Mouse (Mus musculus) stomach, embryonic 14.5 days (tissue): Measurements from ENCODE around the gene Cd47. TPM values are rescaled to one million over a fixed set of nuclear protein-coding genes. Genes with fewer than 3 reads are reported as not detected.

Source experiments
- ATAC-seq: fragments of 200-750 bp; cut with Nextera tagmentation; 2 replicates; pipeline ENCODE4 v1.8.0; 2017; ENCODE audit warnings: low read depth, moderate TSS enrichment; ENCODE audit not compliant: insufficient number of reproducible peaks, insufficient read depth, low FRiP score
- H3K27ac ChIP-seq: fragments of 300-500 bp; sonication (generic); 2 replicates; pipeline ENCODE4 v1.5.1; 2014; ENCODE audit warnings: mild to moderate bottlenecking, low read length, moderate library complexity, mixed read lengths
- H3K27me3 ChIP-seq: fragments of 300-500 bp; sonication (generic); 2 replicates; pipeline ENCODE4 v1.6.1; 2014; ENCODE audit warnings: low read length, control low read depth, mixed read lengths; ENCODE audit not compliant: control insufficient read depth, insufficient read depth
- H3K36me3 ChIP-seq: fragments of 300-500 bp; sonication (generic); 2 replicates; pipeline ENCODE4 v1.6.1; 2014; ENCODE audit warnings: mild to moderate bottlenecking, control low read depth, low read length, moderate library complexity, mixed read lengths; ENCODE audit not compliant: control insufficient read depth, insufficient read depth
- H3K4me1 ChIP-seq: fragments of 300-500 bp; sonication (generic); 2 replicates; pipeline ENCODE4 v1.6.1; 2014; ENCODE audit warnings: low read length, control low read depth, mixed read lengths; ENCODE audit not compliant: control insufficient read depth, insufficient read depth
- H3K4me2 ChIP-seq: fragments of 300-500 bp; sonication (generic); replicated peaks from 2 replicates; pipeline ENCODE4 v1.6.1; 2014; ENCODE audit warnings: low read depth, low read length, control low read depth
- H3K4me3 ChIP-seq: fragments of 300-500 bp; sonication (generic); 2 replicates; pipeline ENCODE4 v1.5.1; 2014; ENCODE audit warnings: low read depth, low read length, control low read depth
- H3K9ac ChIP-seq: fragments of 300-500 bp; sonication (generic); replicated peaks from 2 replicates; pipeline ENCODE4 v1.6.1; 2014; ENCODE audit warnings: low read depth, mild to moderate bottlenecking, control low read depth, low read length, moderate library complexity, mixed read lengths
- H3K9me3 ChIP-seq: fragments of 300-500 bp; sonication (generic); 2 replicates; pipeline ENCODE4 v1.6.1; 2016; ENCODE audit warnings: low read depth, low read length, control low read depth; ENCODE audit not compliant: control insufficient read depth
- WGBS: fragments of 180-500 bp; shearing (Covaris S2); extraction: QIAGEN DNeasy Blood & Tissue Kit; methylation state at CpG from one replicate; pipeline ENCODE4 v1.1.7; 2014; 5-methylcytosine and 5-hydroxymethylcytosine counted together
- polyA plus RNA-seq: library from polyadenylated mRNA; unstranded; fragments of >200 nt; fragmentation: Nextera tagmentation; extraction: Ambion mirVana; gene quantifications from 2 replicates; pipeline ENCODE4 v1.2.1, GENCODE M21; 2014

Gene Cd47
- 66.8 and 79.1 TPM in 2 replicates for polyA plus RNA-seq

GRCm38 (mm10) chr16:49799597-49800561 lies at the start of gene Cd47:
Cd47 (plus strand) TSS chr16:49800533.
- Histone ChIP-seq H3K4me2 (no peak within 1 kb of the TSS), H3K9me3 (no peaks in the 10 kb centered on the region), H3K27ac (no peak within 1 kb of the TSS), H3K27me3 (no peaks in the 10 kb centered on the region), H3K9ac (no peak within 1 kb of the TSS), H3K4me1 (no peaks in the 10 kb centered on the region), H3K4me3 (no peak within 1 kb of the TSS), H3K36me3 (no peaks in the 10 kb centered on the region)
- ATAC-seq = peak; percentile 81; the same call in 1 of the 2 replicates
- WGBS = 80% methylated on average over 10 of the region's 10 CpGs

DNA sequence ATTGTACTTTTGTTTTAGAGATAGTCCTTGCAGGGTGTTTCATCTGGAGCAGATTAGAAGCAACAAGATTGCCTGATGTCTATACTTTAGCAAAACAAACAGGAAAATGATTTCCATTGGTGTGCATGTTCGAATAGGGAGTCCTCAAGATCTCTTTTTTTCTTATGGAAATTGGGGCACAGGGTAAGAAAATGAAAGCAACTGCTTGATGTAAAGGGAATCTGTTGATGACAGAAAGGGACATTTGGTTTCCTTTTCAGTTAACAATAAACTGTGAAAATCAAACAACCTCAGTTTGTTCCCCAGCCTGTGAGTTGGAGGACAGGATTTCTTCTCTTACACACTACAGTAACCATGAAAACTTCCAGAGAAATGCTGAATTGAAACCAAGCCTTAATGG lies 47.4 kb upstream of the Cd47 start:
- Histone ChIP-seq H3K27me3 (no peaks in the 10 kb centered on the region), H3K4me2 (no peak overlapping the region), H3K4me1 (no peaks in the 10 kb centered on the region), H3K36me3 (no peaks in the 10 kb centered on the region), H3K27ac (no peak overlapping the region), H3K4me3 (no peak overlapping the region), H3K9me3 (no peaks in the 10 kb centered on the region), H3K9ac (no peak overlapping the region)
- 77% methylated on average over 1 of the region's 1 CpGs for WGBS
- no peak for ATAC-seq

DNA sequence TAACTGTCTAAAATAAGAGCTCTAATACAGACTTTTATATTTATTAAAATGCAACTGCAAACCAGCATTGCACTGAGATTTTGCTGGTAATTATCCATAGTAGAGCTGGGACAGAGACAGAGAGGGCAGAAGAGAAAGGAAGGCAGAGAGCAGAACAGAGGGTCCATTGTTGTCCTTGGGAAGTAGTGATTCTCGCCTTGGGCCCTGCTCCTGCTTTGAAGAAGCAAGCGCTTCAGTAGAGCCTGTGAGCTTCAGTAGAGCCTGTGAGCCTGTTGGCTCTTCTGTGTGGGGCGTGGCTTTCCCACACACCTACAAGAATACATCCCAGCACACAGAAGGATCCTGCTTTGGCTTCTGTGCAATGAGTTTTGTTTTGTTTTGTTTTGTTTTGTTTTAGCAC lies 47.0 kb upstream of the Cd47 start:
- no peaks in the 10 kb centered on the region for H3K27me3 ChIP-seq
- H3K36me3 ChIP-seq = no peaks in the 10 kb centered on the region
- no peaks in the 10 kb centered on the region for H3K9me3 ChIP-seq
- no peak overlapping the region for H3K4me3 ChIP-seq
- H3K4me1 ChIP-seq = no peaks in the 10 kb centered on the region
- H3K9ac ChIP-seq = no peak overlapping the region
- no peak overlapping the region for H3K27ac ChIP-seq
- ATAC-seq = 0 out of 2 replicates have a peak, but pooled peaks have one; percentile 49
- H3K4me2 ChIP-seq = no peak overlapping the region
- 66% methylated on average over 3 of the region's 3 CpGs for WGBS

DNA sequence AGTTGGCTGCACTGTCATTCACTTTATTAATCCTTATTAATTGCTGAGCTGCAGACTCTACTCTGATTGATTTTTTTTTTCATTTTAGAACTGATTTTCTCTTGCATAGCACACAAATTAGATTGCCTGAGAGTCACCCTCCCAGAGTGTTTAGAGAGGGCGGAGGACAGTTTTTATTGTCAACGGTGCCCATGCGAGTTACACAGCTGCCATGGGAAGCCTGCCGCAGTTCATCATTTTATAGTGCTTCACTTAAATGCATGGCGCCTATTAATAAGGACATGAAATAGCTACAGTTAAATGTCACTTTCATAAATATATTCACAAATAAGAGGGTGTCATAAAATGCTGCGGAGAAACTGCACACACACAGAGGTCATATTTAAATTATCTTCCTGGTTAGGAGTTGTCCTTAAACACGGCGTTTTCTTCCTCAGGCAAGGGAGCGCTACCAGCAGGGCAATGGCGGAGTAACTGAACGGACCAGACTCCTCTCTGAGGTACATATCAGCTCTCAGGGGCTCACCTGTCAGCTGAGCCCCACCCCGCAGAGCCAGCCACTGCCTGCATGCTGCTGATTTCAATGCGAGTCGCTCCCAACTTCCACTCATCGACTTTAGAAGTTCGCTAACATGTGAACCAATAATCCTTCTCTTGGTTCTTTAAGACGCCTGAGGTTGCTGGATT lies 39.7 kb upstream of the Cd47 start:
- no peak for ATAC-seq
- 72% methylated on average over 17 of the region's 17 CpGs for WGBS
- Histone ChIP-seq H3K9me3 (no peaks in the 10 kb centered on the region), H3K36me3 (no peaks in the 10 kb centered on the region), H3K9ac (no peak overlapping the region), H3K4me2 (no peak overlapping the region), H3K27ac (no peak overlapping the region), H3K27me3 (no peaks in the 10 kb centered on the region), H3K4me1 (no peaks in the 10 kb centered on the region), H3K4me3 (no peak overlapping the region)

GRCm38 (mm10) chr16:49761981-49762380 lies 38.4 kb upstream of the Cd47 start:
- ATAC-seq = no peak
- no peaks in the 10 kb centered on the region for H3K9me3 ChIP-seq
- no peaks in the 10 kb centered on the region; the same call in 1 of the 2 replicates for H3K36me3 ChIP-seq
- no peak overlapping the region for H3K4me3 ChIP-seq
- no peak overlapping the region for H3K4me2 ChIP-seq
- 77% methylated on average over 5 of the region's 5 CpGs for WGBS
- no peaks in the 10 kb centered on the region for H3K4me1 ChIP-seq
- no peak overlapping the region for H3K9ac ChIP-seq
- H3K27me3 ChIP-seq = no peaks in the 10 kb centered on the region
- no peak overlapping the region for H3K27ac ChIP-seq

- Histone ChIP-seq H3K27ac (no peak overlapping the region), H3K4me3 (no peak overlapping the region), H3K4me1 (no peaks in the 10 kb centered on the region), H3K9me3 (no peaks in the 10 kb centered on the region), H3K4me2 (no peak overlapping the region), H3K9ac (no peak overlapping the region), H3K27me3 (no peaks in the 10 kb centered on the region), H3K36me3 (no peaks in the 10 kb centered on the region; the same call in 1 of the 2 replicates)
- ATAC-seq = no peak
- 60% methylated on average over 3 of the region's 3 CpGs for WGBS
Observed at GRCm38 (mm10) chr16:49766326-49766725, 34.0 kb upstream of the Cd47 start.

DNA sequence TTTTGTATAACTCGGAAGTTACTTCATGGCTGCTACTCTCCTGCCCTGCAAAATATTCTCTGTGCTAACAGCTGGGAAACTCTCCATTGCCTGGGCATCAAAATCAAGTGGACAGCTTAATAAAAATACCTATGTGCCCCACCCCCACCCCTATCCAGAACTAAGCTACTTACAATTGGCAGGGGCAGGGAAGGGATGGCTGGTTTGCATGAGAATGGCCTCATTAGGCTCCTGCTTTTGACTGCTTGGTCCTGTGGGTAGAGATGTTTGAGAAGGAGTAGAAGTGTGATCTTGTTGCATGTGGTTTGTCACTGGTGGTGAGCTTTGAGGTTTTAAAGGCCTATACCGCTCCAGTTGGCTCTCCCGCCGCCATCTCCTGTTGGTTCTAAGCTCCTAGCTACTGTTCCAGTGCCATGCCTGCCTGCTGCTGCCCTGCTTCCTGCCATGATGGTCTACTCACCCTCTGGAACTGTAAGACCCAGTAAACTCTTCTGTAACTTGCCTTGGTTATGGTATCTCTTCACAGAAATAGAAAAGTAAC lies 31.8 kb upstream of the Cd47 start:
- ATAC-seq = no peak
- Histone ChIP-seq H3K4me2 (no peak overlapping the region), H3K4me1 (no peaks in the 10 kb centered on the region), H3K9ac (no peak overlapping the region), H3K27me3 (no peaks in the 10 kb centered on the region), H3K9me3 (no peaks in the 10 kb centered on the region), H3K27ac (no peak overlapping the region), H3K36me3 (no peaks in the 10 kb centered on the region; the same call in 1 of the 2 replicates), H3K4me3 (no peak overlapping the region)
- 89% methylated on average over 4 of the region's 4 CpGs for WGBS

DNA sequence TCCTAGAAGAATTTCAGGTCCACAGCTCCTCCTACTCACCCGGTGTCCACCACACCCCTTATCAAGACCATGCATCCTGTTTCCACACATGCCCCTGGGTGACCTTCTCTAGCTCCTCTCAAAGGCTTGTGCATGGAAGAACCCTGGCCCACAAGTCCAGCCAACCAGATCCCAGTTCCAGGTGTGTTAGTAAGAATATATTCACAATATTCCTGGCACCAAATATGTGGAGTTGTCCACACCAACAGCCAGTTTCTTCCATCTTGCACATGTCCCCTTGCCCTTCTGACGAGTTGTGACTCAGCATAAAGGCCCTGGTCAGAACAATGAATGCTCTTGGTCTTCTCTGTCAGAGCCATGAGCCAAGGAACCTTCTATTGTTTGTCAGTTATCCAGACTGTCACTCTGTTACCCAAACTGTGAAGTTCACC lies 30.5 kb upstream of the Cd47 start:
- no peaks in the 10 kb centered on the region for H3K27me3 ChIP-seq
- no peak overlapping the region for H3K9ac ChIP-seq
- ATAC-seq = peak; percentile 69; the same call in 1 of the 2 replicates
- H3K4me3 ChIP-seq = no peak overlapping the region
- WGBS = 78% methylated on average over 2 of the region's 2 CpGs
- H3K4me2 ChIP-seq = no peak overlapping the region
- no peak overlapping the region for H3K27ac ChIP-seq
- H3K36me3 ChIP-seq = no peaks in the 10 kb centered on the region; the same call in 1 of the 2 replicates
- no peaks in the 10 kb centered on the region for H3K9me3 ChIP-seq
- no peaks in the 10 kb centered on the region for H3K4me1 ChIP-seq
